Mouse (Mus musculus): Measurements from ENCODE around the gene Olfr483.

The Olfr483 gene

GRCm38 (mm10) chr7:108100549-108100948, at the start of gene Olfr483:
Olfr483 (plus strand) TSS chr7:108100849.
- no peak for DNase-seq (ENCODE audit: inconsistent age in 2 of 2, low spot score in 1 of 2)

- no peak for DNase-seq (ENCODE audit: inconsistent age in 2 of 2, low spot score in 1 of 2)
These were observed 33.4 kb upstream of the Olfr483 start, which contains the start of gene Olfr480 for GRCm38 (mm10) chr7:108067246-108067645. Olfr480 (minus strand) TSS chr7:108067346.

- no peak for DNase-seq (ENCODE audit: inconsistent age in 2 of 2, low spot score in 1 of 2)
These were observed 21.1 kb upstream of the Olfr483 start, which contains the start of gene Olfr481 for GRCm38 (mm10) chr7:108079555-108079954. Olfr481 (plus strand) TSS chr7:108079855.

GRCm38 (mm10) chr7:108097486-108097885, 3.2 kb upstream of the Olfr483 start, which contains the start of gene Olfr482:
Olfr482 (minus strand) TSS chr7:108097586.
- no peak for DNase-seq (ENCODE audit: inconsistent age in 2 of 2, low spot score in 1 of 2)

- DNase-seq (ENCODE audit: inconsistent age in 2 of 2, low spot score in 1 of 2) = no peak
These were observed 20.0 kb downstream of the Olfr483 start for GRCm38 (mm10) chr7:108120681-108121080.

GRCm38 (mm10) chr7:108121416-108121815, 20.8 kb downstream of the Olfr483 start:
- DNase-seq (ENCODE audit: inconsistent age in 2 of 2, low spot score in 1 of 2) = no peak

GRCm38 (mm10) chr7:108127349-108127748, 26.7 kb downstream of the Olfr483 start, which contains the start of gene Olfr484:
Olfr484 (minus strand) TSS chr7:108127449.
- no peak for DNase-seq (ENCODE audit: inconsistent age in 2 of 2, low spot score in 1 of 2)
